Mouse (Mus musculus) CH12.LX (cell line): ENCODE measurements at regions not wholly inside any gene's neighbourhood (a gene's known extent, or its start where the extent isn't known, plus 50 kb on each side); places are given as distances from the start of the nearest gene placed in this dataset.
A peak's percentile ranks its signal among the peaks of the same experiment; 100 is the strongest.

Source experiments
- DNase-seq: peaks from one replicate; pipeline ENCODE4 v3.0.0-alpha.2; 2013; ENCODE audit errors: extremely low read depth
- H3K27ac ChIP-seq: 2 replicates; pipeline ENCODE4 v1.5.1; 2012; ENCODE audit warnings: low read depth, mild to moderate bottlenecking, control low read depth, moderate library complexity; ENCODE audit not compliant: insufficient read depth
- H3K27me3 ChIP-seq: replicated peaks from 2 replicates; pipeline ENCODE3; 2012; ENCODE audit warnings: inconsistent platforms
- H3K36me3 ChIP-seq, 2 experiments: replicated peaks in 1 of 2; 2 replicates each; pipeline versions ENCODE3 to v1.6.1; 2012; ENCODE audit warnings: inconsistent platforms in 1 of 2, low read length in 1 of 2, mild to moderate bottlenecking in 1 of 2, mixed read lengths in 1 of 2, moderate library complexity in 1 of 2; ENCODE audit not compliant: control insufficient read depth in 1 of 2, insufficient read depth in 1 of 2
- H3K4me1 ChIP-seq, 2 experiments: 2 replicates each; pipeline ENCODE4 v1.6.1; 2012; ENCODE audit warnings: inconsistent platforms in 1 of 2, moderate library complexity in 1 of 2; ENCODE audit not compliant: insufficient read depth in 2 of 2, control insufficient read depth in 1 of 2
- H3K4me2 ChIP-seq: 2 replicates; pipeline ENCODE4 v1.6.1; 2012; ENCODE audit warnings: low read depth, mild to moderate bottlenecking, control low read depth; ENCODE audit not compliant: poor library complexity, insufficient read depth, severe bottlenecking
- H3K4me3 ChIP-seq, 3 experiments: fragments of 150-350 bp in 1 of 3; sonication (generic) in 1 of 3; replicated peaks in 1 of 3; 2 replicates each; pipeline versions ENCODE3 to v1.5.1; 2011 to 2012; ENCODE audit warnings: low read depth in 2 of 3, low read length in 2 of 3, mild to moderate bottlenecking in 2 of 3, moderate library complexity in 2 of 3, control low read depth in 1 of 3, improper control_type of control experiment in 1 of 3, inconsistent platforms in 1 of 3, mixed read lengths in 1 of 3; ENCODE audit not compliant: poor library complexity in 1 of 3
- H3K79me2 ChIP-seq: replicated peaks from 2 replicates; pipeline ENCODE4 v1.6.1; 2012; ENCODE audit warnings: mild to moderate bottlenecking, moderate library complexity; ENCODE audit not compliant: control insufficient read depth, poor library complexity, insufficient read depth, severe bottlenecking; ENCODE audit errors: extremely low read depth
- H3K9ac ChIP-seq: 2 replicates; pipeline ENCODE4 v1.6.1; 2012; ENCODE audit warnings: low read depth, mild to moderate bottlenecking, control low read depth, moderate library complexity; ENCODE audit not compliant: insufficient read depth
- H3K9me3 ChIP-seq: replicated peaks from 2 replicates; pipeline ENCODE3; 2012; ENCODE audit warnings: low read length, inconsistent platforms, mixed read lengths
- BHLHE40 ChIP-seq: IDR thresholded peaks from 2 replicates; pipeline ENCODE4 v1.6.1; 2011; ENCODE audit warnings: mild to moderate bottlenecking, low read depth, low read length, improper control_type of control experiment
- CHD1 ChIP-seq: IDR thresholded peaks from 2 replicates; pipeline ENCODE4 v1.6.1; 2012; ENCODE audit warnings: low read depth, low read length, improper control_type of control experiment, inconsistent platforms
- CHD2 ChIP-seq: IDR thresholded peaks from 2 replicates; pipeline ENCODE4 v1.6.1; 2011; ENCODE audit warnings: low read length, improper control_type of control experiment
- CTCF ChIP-seq, 2 experiments: IDR thresholded peaks in 1 of 2; conservative IDR thresholded peaks in 1 of 2; 2 replicates each; pipeline ENCODE4 v1.5.1; 2011 to 2012; ENCODE audit warnings: low read depth in 2 of 2, low read length in 2 of 2, improper control_type of control experiment in 1 of 2, inconsistent platforms in 1 of 2, mild to moderate bottlenecking in 1 of 2, moderate library complexity in 1 of 2
- E2F4 ChIP-seq: IDR thresholded peaks from 2 replicates; pipeline ENCODE4 v1.6.1; 2011; ENCODE audit warnings: low read depth, low read length, improper control_type of control experiment; ENCODE audit not compliant: insufficient replicate concordance
- ELF1 ChIP-seq: IDR thresholded peaks from 2 replicates; pipeline ENCODE4 v1.6.1; 2014; ENCODE audit warnings: low read depth, mild to moderate bottlenecking, inconsistent platforms, low read length, improper control_type of control experiment
- GABPA ChIP-seq: IDR thresholded peaks from 2 replicates; pipeline ENCODE4 v1.6.1; 2012; ENCODE audit warnings: low read depth, low read length, improper control_type of control experiment, inconsistent platforms; ENCODE audit not compliant: insufficient replicate concordance
- HCFC1 ChIP-seq: IDR thresholded peaks from 2 replicates; pipeline ENCODE4 v1.6.1; 2012; ENCODE audit warnings: low read depth, mild to moderate bottlenecking, inconsistent platforms, low read length, improper control_type of control experiment
- IRF4 ChIP-seq: IDR thresholded peaks from 2 replicates; pipeline ENCODE4 v1.6.1; 2014; ENCODE audit warnings: low read depth, mild to moderate bottlenecking, inconsistent platforms, low read length, improper control_type of control experiment
- JUN ChIP-seq: IDR thresholded peaks from 2 replicates; pipeline ENCODE4 v1.6.1; 2011; ENCODE audit warnings: low read depth, mild to moderate bottlenecking, low read length, improper control_type of control experiment, moderate library complexity; ENCODE audit not compliant: insufficient read depth
- JUND ChIP-seq: conservative IDR thresholded peaks from 2 replicates; pipeline ENCODE4 v1.6.1; 2011; ENCODE audit warnings: low read depth, low read length, improper control_type of control experiment
- KAT2A ChIP-seq: IDR thresholded peaks from 2 replicates; pipeline ENCODE4 v1.6.1; 2012; ENCODE audit warnings: low read length, improper control_type of control experiment, inconsistent platforms; ENCODE audit not compliant: insufficient replicate concordance
- MAFK ChIP-seq: IDR thresholded peaks from 2 replicates; pipeline ENCODE4 v1.6.1; 2011; ENCODE audit warnings: low read length, improper control_type of control experiment; ENCODE audit not compliant: insufficient replicate concordance
- MAX ChIP-seq: IDR thresholded peaks from 2 replicates; pipeline ENCODE4 v1.6.1; 2011; ENCODE audit warnings: low read length, improper control_type of control experiment
- MAZ ChIP-seq: IDR thresholded peaks from 2 replicates; pipeline ENCODE4 v1.6.1; 2012; ENCODE audit warnings: low read depth, mild to moderate bottlenecking, inconsistent platforms, low read length, improper control_type of control experiment, moderate library complexity
- MEF2A ChIP-seq: IDR thresholded peaks from 2 replicates; pipeline ENCODE4 v1.6.1; 2014; ENCODE audit warnings: low read depth, mild to moderate bottlenecking, inconsistent platforms, low read length, improper control_type of control experiment, borderline replicate concordance
- MXI1 ChIP-seq: IDR thresholded peaks from 2 replicates; pipeline ENCODE4 v1.6.1; 2011; ENCODE audit warnings: mild to moderate bottlenecking, low read depth, low read length, improper control_type of control experiment
- MYC ChIP-seq: IDR thresholded peaks from 2 replicates; pipeline ENCODE4 v1.6.1; 2011; ENCODE audit warnings: low read depth, mild to moderate bottlenecking, improper control_type of control experiment, low read length
- NELFE ChIP-seq: IDR thresholded peaks from 2 replicates; pipeline ENCODE4 v1.6.1; 2011; ENCODE audit warnings: low read depth, low read length, improper control_type of control experiment
- NRF1 ChIP-seq: IDR thresholded peaks from 2 replicates; pipeline ENCODE4 v1.6.1; 2014; ENCODE audit warnings: low read depth, mild to moderate bottlenecking, inconsistent platforms, low read length, improper control_type of control experiment, moderate library complexity
- POLR2AphosphoS2 ChIP-seq: IDR thresholded peaks from 2 replicates; pipeline ENCODE4 v1.6.1; 2011; ENCODE audit warnings: low read depth, low read length, improper control_type of control experiment
- RAD21 ChIP-seq: IDR thresholded peaks from 2 replicates; pipeline ENCODE4 v1.6.1; 2011; ENCODE audit warnings: low read depth, mild to moderate bottlenecking, low read length, improper control_type of control experiment, moderate library complexity
- SIN3A ChIP-seq: IDR thresholded peaks from 2 replicates; pipeline ENCODE4 v1.6.1; 2012; ENCODE audit warnings: low read length, improper control_type of control experiment, inconsistent platforms
- SMC3 ChIP-seq: IDR thresholded peaks from 2 replicates; pipeline ENCODE4 v1.6.1; 2011; ENCODE audit warnings: low read depth, low read length, improper control_type of control experiment
- TBP ChIP-seq: conservative IDR thresholded peaks from 2 replicates; pipeline ENCODE4 v1.6.1; 2011; ENCODE audit warnings: low read depth, low read length, improper control_type of control experiment
- TCF12 ChIP-seq: IDR thresholded peaks from 2 replicates; pipeline ENCODE4 v1.6.1; 2014; ENCODE audit warnings: low read depth, mild to moderate bottlenecking, inconsistent platforms, low read length, improper control_type of control experiment
- UBTF ChIP-seq: IDR thresholded peaks from 2 replicates; pipeline ENCODE4 v1.6.1; 2012; ENCODE audit warnings: low read depth, mild to moderate bottlenecking, inconsistent platforms, low read length, improper control_type of control experiment, moderate library complexity
- USF1 ChIP-seq: IDR thresholded peaks from 2 replicates; pipeline ENCODE4 v1.6.1; 2014; ENCODE audit warnings: low read depth, mild to moderate bottlenecking, inconsistent platforms, low read length, improper control_type of control experiment
- USF2 ChIP-seq: conservative IDR thresholded peaks from 2 replicates; pipeline ENCODE4 v1.6.1; 2011; ENCODE audit warnings: low read depth, low read length, improper control_type of control experiment
- ZC3H11A ChIP-seq: IDR thresholded peaks from 2 replicates; pipeline ENCODE4 v1.6.1; 2012; ENCODE audit warnings: low read depth, mild to moderate bottlenecking, inconsistent platforms, low read length, improper control_type of control experiment
- ZKSCAN1 ChIP-seq: IDR thresholded peaks from 2 replicates; pipeline ENCODE4 v1.6.1; 2012; ENCODE audit warnings: low read depth, inconsistent platforms, low read length, improper control_type of control experiment, borderline replicate concordance
- ZMIZ1 ChIP-seq: IDR thresholded peaks from 2 replicates; pipeline ENCODE4 v1.6.1; 2012; ENCODE audit warnings: low read depth, mild to moderate bottlenecking, inconsistent platforms, low read length, improper control_type of control experiment
- ZNF384 ChIP-seq: IDR thresholded peaks from 2 replicates; pipeline ENCODE4 v1.6.1; 2012; ENCODE audit warnings: low read depth, low read length, improper control_type of control experiment, inconsistent platforms
- dilution Hi-C: fragments of 300-500 bp; cut with MboI; formaldehyde crosslinking; loops from 2 replicates; pipeline ENCODE4 v1.14.3; 2020; ENCODE audit warnings: low sequenced_read_pairs; ENCODE audit not compliant: extremely low pct_unique_long_range_greater_than_20kb, extremely low pct_ligation_motif_present
- in situ Hi-C: fragments of 300-500 bp; cut with MboI; formaldehyde crosslinking; loops from 3 replicates; pipeline ENCODE4 v1.14.3; 2019; ENCODE audit warnings: low sequenced_read_pairs, low pct_ligation_motif_present, low pct_unique_long_range_greater_than_20kb, mixed read lengths

- H3K9ac ChIP-seq, result peak overlapping the region; percentile 10; the same call in 1 of the 2 replicates
- H3K4me1 ChIP-seq, result peaks cover 25 to 51% of the 10 kb centered on the region in 2 experiments
- H3K4me2 ChIP-seq, result peak overlapping the region; percentile 55; the same call in 1 of the 2 replicates
- TF ChIP-seq ZKSCAN1, result no peak
- TF ChIP-seq MAFK, result no peak
- no peak for TF ChIP-seq SIN3A
- TF ChIP-seq ELF1, result no peak
- TF ChIP-seq MYC, result 0 out of 2 replicates have a peak, but pooled peaks have one; percentile 21
- no peak; the same call in 1 of the 2 replicates for TF ChIP-seq CHD1
- no peak for TF ChIP-seq E2F4
- in situ Hi-C loops, result no loop called here
- no peaks in the 10 kb centered on the region for H3K79me2 ChIP-seq
- DNase-seq, result no peak
- H3K27me3 ChIP-seq, result no peaks in the 10 kb centered on the region
- dilution Hi-C loops, result no loop called here
- no peaks in the 10 kb centered on the region for H3K36me3 ChIP-seq
- no peaks in the 10 kb centered on the region for H3K9me3 ChIP-seq
- H3K27ac ChIP-seq, result peak overlapping the region; percentile 91
- no peak overlapping the region for H3K4me3 ChIP-seq
These were observed 538.7 kb downstream of the Nfib start for GRCm38 (mm10) chr4:82166826-82167225.

- Histone ChIP-seq H3K27ac (peak overlapping the region; percentile 91), H3K27me3 (no peaks in the 10 kb centered on the region), H3K36me3 (no peaks in the 10 kb centered on the region), H3K4me3 (no peak overlapping the region), H3K4me2 (peak overlapping the region; percentile 55; the same call in 1 of the 2 replicates), H3K4me1 (peaks cover 28 to 59% of the 10 kb centered on the region in 2 experiments), H3K79me2 (no peaks in the 10 kb centered on the region), H3K9ac (no peak overlapping the region; the same call in 1 of the 2 replicates), H3K9me3 (no peaks in the 10 kb centered on the region)
- in situ Hi-C loops (no loop called here), dilution Hi-C loops (no loop called here)
- DNase-seq, result peak; percentile 81
- TF ChIP-seq USF1, result no peak
- no peak for TF ChIP-seq ZC3H11A
- peak; percentile 74 for TF ChIP-seq BHLHE40
- TF ChIP-seq MYC, result peak; percentile 82
- no peak for TF ChIP-seq ZNF384
- TF ChIP-seq ELF1, result peak; percentile 79
- peak; percentile 97 for TF ChIP-seq MEF2A
- no peak for TF ChIP-seq SMC3
- TF ChIP-seq NRF1, result no peak
- TF ChIP-seq UBTF, result no peak
- TF ChIP-seq SIN3A, result no peak
- TF ChIP-seq RAD21, result no peak; the same call in 1 of the 2 replicates
- TF ChIP-seq JUND, result peak; percentile 13; the same call in 1 of the 2 replicates
- TF ChIP-seq MAZ, result no peak
- TF ChIP-seq POLR2AphosphoS2, result no peak
- no peak for TF ChIP-seq HCFC1
- peak; percentile 63 for TF ChIP-seq TCF12
- peak; percentile 11; the same call in 1 of the 2 replicates for TF ChIP-seq JUN
- peak; percentile 73; the same call in 1 of the 2 replicates for TF ChIP-seq MAX
- TF ChIP-seq MXI1, result no peak
- TF ChIP-seq GABPA, result no peak
- no peak for TF ChIP-seq NELFE
- no peak for TF ChIP-seq CTCF (conservative IDR thresholded peaks at IDR 0.05 in 1 of 2, IDR thresholded peaks at IDR 0.05 in 1 of 2; ENCODE audit: low read depth in 2 of 2, low read length in 2 of 2)
- TF ChIP-seq CHD1, result no peak
- no peak for TF ChIP-seq MAFK
- no peak for TF ChIP-seq TBP
- TF ChIP-seq ZMIZ1, result no peak
- TF ChIP-seq KAT2A, result no peak
- no peak for TF ChIP-seq USF2
- peak; percentile 90 for TF ChIP-seq IRF4
- no peak for TF ChIP-seq CHD2
These were observed 539.5 kb downstream of the Nfib start for GRCm38 (mm10) chr4:82166087-82166486.
